8 mouse cellular contexts compared by ENCODE assay signal in genomic region chr1:138962266-138963101, GRCm38 (mm10). TPM values are rescaled to one million over a fixed set of nuclear protein-coding genes. Genes with fewer than 3 reads are reported as not detected.
DNase-seq lines count a peak whose midpoint lies in the region; ATAC-seq and TF ChIP-seq lines count a peak whose summit lies in the region.

No protein-coding gene starts in this region.

- H3K27me3 ChIP-seq in heart, embryonic 12.5 days (replicated peaks): no peaks in the 10 kb centered on the region
- no peaks in the 10 kb centered on the region for H3K27me3 ChIP-seq in E14TG2a.4 (ENCODE audit: insufficient read depth, low read length)
- no peaks in the 10 kb centered on the region for H3K27me3 ChIP-seq in embryonic facial prominence, embryonic 13.5 days
- no peaks in the 10 kb centered on the region for H3K27me3 ChIP-seq in limb, embryonic 10.5 days (ENCODE audit: low read depth, poor library complexity, severe bottlenecking)
- no peaks in the 10 kb centered on the region; the same call in 1 of the 2 replicates for H3K27me3 ChIP-seq in neural tube, embryonic 14.5 days (ENCODE audit: control insufficient read depth, insufficient read depth, low read length)

- peak overlapping the region; percentile 96; the same call in 1 of the 2 replicates for H3K9ac ChIP-seq in heart, embryonic 12.5 days
- H3K9ac ChIP-seq in embryonic facial prominence, embryonic 13.5 days: peak overlapping the region; percentile 91; the same call in 1 of the 2 replicates
- peak overlapping the region; percentile 95; the same call in 1 of the 2 replicates for H3K9ac ChIP-seq in neural tube, embryonic 14.5 days (replicated peaks; ENCODE audit: low read depth, low read length)

- H3K4me2 ChIP-seq in heart, embryonic 12.5 days: peak overlapping the region; percentile 74
- peak overlapping the region; percentile 64 for H3K4me2 ChIP-seq in embryonic facial prominence, embryonic 13.5 days
- H3K4me2 ChIP-seq in neural tube, embryonic 14.5 days (ENCODE audit: low read depth, low read length): peak overlapping the region; percentile 48

- ATAC-seq in heart, embryonic 12.5 days (ENCODE audit: insufficient number of reproducible peaks, low FRiP score): no peak
- ATAC-seq in embryonic facial prominence, embryonic 13.5 days (ENCODE audit: insufficient number of reproducible peaks, insufficient read depth, low FRiP score, low TSS enrichment, low read depth): no peak
- no peak; the same call in 1 of the 2 replicates for ATAC-seq in neural tube, embryonic 14.5 days (ENCODE audit: low read depth)

- peak overlapping the region; percentile 90 for H3K4me3 ChIP-seq in heart, embryonic 12.5 days
- H3K4me3 ChIP-seq in E14TG2a.4 (replicated peaks; ENCODE audit: low read length): peak overlapping the region; percentile 88
- peak overlapping the region; percentile 82 for H3K4me3 ChIP-seq in embryonic facial prominence, embryonic 13.5 days
- peak overlapping the region; percentile 87 for H3K4me3 ChIP-seq in limb, embryonic 10.5 days
- H3K4me3 ChIP-seq in neural tube, embryonic 14.5 days (ENCODE audit: low read depth, low read length): peak overlapping the region; percentile 77

- peaks cover 22% of the 10 kb centered on the region for H3K4me1 ChIP-seq in heart, embryonic 12.5 days (replicated peaks)
- peaks cover 17% of the 10 kb centered on the region for H3K4me1 ChIP-seq in E14TG2a.4 (replicated peaks; ENCODE audit: low read depth, low read length)
- 0 out of 2 replicates have a peak, but pooled peaks cover 11% of the 10 kb centered on the region for H3K4me1 ChIP-seq in embryonic facial prominence, embryonic 13.5 days
- H3K4me1 ChIP-seq in limb, embryonic 10.5 days: peaks cover 19% of the 10 kb centered on the region
- no peaks in the 10 kb centered on the region for H3K4me1 ChIP-seq in neural tube, embryonic 14.5 days (ENCODE audit: control insufficient read depth, insufficient read depth, low read length)

- 49% methylated on average over 9 of the region's 9 CpGs for WGBS in heart, embryonic 12.5 days
- 50% methylated on average over 9 of the region's 9 CpGs for WGBS in embryonic facial prominence, embryonic 13.5 days
- WGBS in limb, embryonic 10.5 days: 59% methylated on average over 9 of the region's 9 CpGs
- 53% methylated on average over 9 of the region's 9 CpGs for WGBS in neural tube, embryonic 14.5 days

- no peaks in the 10 kb centered on the region for H3K9me3 ChIP-seq in heart, embryonic 12.5 days (replicated peaks)
- H3K9me3 ChIP-seq in E14TG2a.4 (ENCODE audit: low read length): no peaks in the 10 kb centered on the region
- H3K9me3 ChIP-seq in embryonic facial prominence, embryonic 13.5 days: no peaks in the 10 kb centered on the region
- H3K9me3 ChIP-seq in limb, embryonic 10.5 days (replicated peaks): no peaks in the 10 kb centered on the region
- H3K9me3 ChIP-seq in neural tube, embryonic 14.5 days (ENCODE audit: control insufficient read depth, low read length): no peaks in the 10 kb centered on the region

- H3K27ac ChIP-seq in heart, embryonic 12.5 days (ENCODE audit: poor library complexity, severe bottlenecking): peak overlapping the region; percentile 89; the same call in 1 of the 2 replicates
- H3K27ac ChIP-seq in embryonic facial prominence, embryonic 13.5 days: no peak overlapping the region
- H3K27ac ChIP-seq in limb, embryonic 10.5 days: peak overlapping the region; percentile 98
- H3K27ac ChIP-seq in neural tube, embryonic 14.5 days (ENCODE audit: low read depth, low read length): no peak overlapping the region

- no peak for DNase-seq in heart, adult 8-10 months (ENCODE audit: low spot score)
- no peak for DNase-seq in limb, embryonic 10.5 days (ENCODE audit: low spot score)
- no peak for DNase-seq in testis, postnatal 14 days (ENCODE audit: low spot score)
- DNase-seq in cerebellum, adult 9-10 months: no peak

- peaks cover 8% of the 10 kb centered on the region; the same call in 1 of the 2 replicates for H3K36me3 ChIP-seq in heart, embryonic 12.5 days
- peaks cover 13% of the 10 kb centered on the region for H3K36me3 ChIP-seq in E14TG2a.4 (ENCODE audit: insufficient read depth, low read length)
- no peaks in the 10 kb centered on the region for H3K36me3 ChIP-seq in embryonic facial prominence, embryonic 13.5 days
- H3K36me3 ChIP-seq in limb, embryonic 10.5 days: peaks cover 8% of the 10 kb centered on the region; the same call in 1 of the 2 replicates
- H3K36me3 ChIP-seq in neural tube, embryonic 14.5 days (ENCODE audit: control insufficient read depth, insufficient read depth, low read length): no peaks in the 10 kb centered on the region

- TF ChIP-seq CTCF in E14TG2a.4 (conservative IDR thresholded peaks at IDR 0.05; ENCODE audit: low read length): no peak

RNA-seq across cellular contexts. Expression of gene Dennd1b, which starts 0.8 kb away (rescaled TPM):
- polyA plus RNA-seq in heart, embryonic 12.5 days (2016; fragmentation: Nextera tagmentation; extraction: Ambion mirVana): 13.0 and 13.9 TPM in 2 replicates
- 10 to 100 TPM; 22.2 to 25.7 (median 23.8) TPM for total RNA-seq in heart, adult 8-10 months (2022)
- polyA plus RNA-seq in embryonic facial prominence, embryonic 13.5 days (2015; fragmentation: Nextera tagmentation; extraction: Ambion mirVana): 7.4 and 7.6 TPM in 2 replicates
- polyA plus RNA-seq in limb, embryonic 10.5 days (2016; fragmentation: Nextera tagmentation; extraction: Ambion mirVana): 10.7 and 11.1 TPM in 2 replicates
- polyA plus RNA-seq in neural tube, embryonic 14.5 days (2014; fragmentation: Nextera tagmentation; extraction: Ambion mirVana): 11.0 and 11.7 TPM in 2 replicates

Comparison
In these comparisons a context has a peak if more than half of its experiments do, and no peak if none do; other contexts are left out.
1. H3K27ac ChIP-seq: peak in heart, embryonic 12.5 days (single experiment) and limb, embryonic 10.5 days (single experiment); none in embryonic facial prominence, embryonic 13.5 days (single experiment) and neural tube, embryonic 14.5 days (single experiment).
2. Peak in every context shown above with its lines, with median percentiles within 50 percentile points of each other: H3K4me2 ChIP-seq, H3K4me3 ChIP-seq and H3K9ac ChIP-seq.